Mouse (Mus musculus): ENCODE results near the gene Tex52. TPM values are rescaled to one million over a fixed set of nuclear protein-coding genes. Genes with fewer than 3 reads are reported as not detected.

The Tex52 gene
- polyA plus RNA-seq, 1 experiment from 2014 or later = not detected

GRCm38 (mm10) chr6:128416169-128416568 is 40.9 kb downstream of the Tex52 start:
- no peak overlapping the region for H3K9ac ChIP-seq (ENCODE audit: low read length)
- no peaks in the 10 kb centered on the region for H3K27me3 ChIP-seq (replicated peaks; ENCODE audit: control insufficient read depth, insufficient read depth, low read length)
- no peak overlapping the region for H3K4me2 ChIP-seq (ENCODE audit: low read length)
- ATAC-seq (replicated peaks; ENCODE audit: low FRiP score, low TSS enrichment, low read depth) = no peak
- 85% methylated on average over 5 of the region's 5 CpGs for WGBS
- H3K36me3 ChIP-seq (ENCODE audit: control insufficient read depth, insufficient read depth, low read length) = peaks cover 32% of the 10 kb centered on the region
- no peak overlapping the region for H3K27ac ChIP-seq (ENCODE audit: low read depth)
- DNase-seq (ENCODE audit: low spot score) = no peak
- H3K4me1 ChIP-seq (replicated peaks; ENCODE audit: control insufficient read depth, insufficient read depth, low read length) = no peaks in the 10 kb centered on the region
- H3K9me3 ChIP-seq (ENCODE audit: control insufficient read depth, low read length) = no peaks in the 10 kb centered on the region
- no peak overlapping the region for H3K4me3 ChIP-seq (ENCODE audit: low read depth, low read length)

GRCm38 (mm10) chr6:128418076-128418475 is 42.8 kb downstream of the Tex52 start:
- no peak overlapping the region for H3K4me3 ChIP-seq (ENCODE audit: low read depth, low read length)
- WGBS = 89% methylated on average over 1 of the region's 1 CpGs
- no peaks in the 10 kb centered on the region for H3K9me3 ChIP-seq (ENCODE audit: control insufficient read depth, low read length)
- H3K9ac ChIP-seq (ENCODE audit: low read length) = no peak overlapping the region
- H3K27me3 ChIP-seq (replicated peaks; ENCODE audit: control insufficient read depth, insufficient read depth, low read length) = no peaks in the 10 kb centered on the region
- ATAC-seq (replicated peaks; ENCODE audit: low FRiP score, low TSS enrichment, low read depth) = no peak
- H3K4me2 ChIP-seq (ENCODE audit: low read length) = no peak overlapping the region
- H3K4me1 ChIP-seq (replicated peaks; ENCODE audit: control insufficient read depth, insufficient read depth, low read length) = no peaks in the 10 kb centered on the region
- H3K36me3 ChIP-seq (ENCODE audit: control insufficient read depth, insufficient read depth, low read length) = peaks cover 13% of the 10 kb centered on the region
- no peak for DNase-seq (ENCODE audit: low spot score)
- H3K27ac ChIP-seq (ENCODE audit: low read depth) = no peak overlapping the region

- Histone ChIP-seq H3K27me3 (replicated peaks; ENCODE audit: control insufficient read depth, insufficient read depth, low read length) (no peaks in the 10 kb centered on the region), H3K9me3 (ENCODE audit: control insufficient read depth, low read length) (no peaks in the 10 kb centered on the region), H3K4me1 (replicated peaks; ENCODE audit: control insufficient read depth, insufficient read depth, low read length) (0 out of 2 replicates have a peak, but pooled peaks cover 3% of the 10 kb centered on the region), H3K4me3 (ENCODE audit: low read depth, low read length) (no peak overlapping the region), H3K9ac (ENCODE audit: low read length) (no peak overlapping the region), H3K36me3 (ENCODE audit: control insufficient read depth, insufficient read depth, low read length) (peaks cover 5% of the 10 kb centered on the region; the same call in 1 of the 2 replicates), H3K27ac (ENCODE audit: low read depth) (0 out of 2 replicates have a peak overlapping the region, but pooled peaks have one; percentile 22), H3K4me2 (ENCODE audit: low read length) (no peak overlapping the region)
- no peak for ATAC-seq (replicated peaks; ENCODE audit: low FRiP score, low TSS enrichment, low read depth)
- WGBS = 74% methylated on average over 2 of the region's 2 CpGs
- DNase-seq (ENCODE audit: low spot score) = no peak
Observed at GRCm38 (mm10) chr6:128421036-128421435, 45.8 kb downstream of the Tex52 start.

GRCm38 (mm10) chr6:128421480-128421879 is 46.2 kb downstream of the Tex52 start:
- no peak overlapping the region for H3K4me3 ChIP-seq (ENCODE audit: low read depth, low read length)
- H3K9me3 ChIP-seq (ENCODE audit: control insufficient read depth, low read length) = no peaks in the 10 kb centered on the region
- no peak for DNase-seq (ENCODE audit: low spot score)
- 0 out of 2 replicates have a peak, but pooled peaks cover 3% of the 10 kb centered on the region for H3K4me1 ChIP-seq (replicated peaks; ENCODE audit: control insufficient read depth, insufficient read depth, low read length)
- no peaks in the 10 kb centered on the region for H3K27me3 ChIP-seq (replicated peaks; ENCODE audit: control insufficient read depth, insufficient read depth, low read length)
- no peak for ATAC-seq (replicated peaks; ENCODE audit: low FRiP score, low TSS enrichment, low read depth)
- peaks cover 5% of the 10 kb centered on the region; the same call in 1 of the 2 replicates for H3K36me3 ChIP-seq (ENCODE audit: control insufficient read depth, insufficient read depth, low read length)
- no peak overlapping the region for H3K4me2 ChIP-seq (ENCODE audit: low read length)
- H3K27ac ChIP-seq (ENCODE audit: low read depth) = no peak overlapping the region
- no peak overlapping the region for H3K9ac ChIP-seq (ENCODE audit: low read length)
- 91% methylated on average over 3 of the region's 3 CpGs for WGBS

GRCm38 (mm10) chr6:128423496-128424268 is 48.4 kb downstream of the Tex52 start:
- Histone ChIP-seq H3K36me3 (ENCODE audit: control insufficient read depth, insufficient read depth, low read length) (peaks cover 16% of the 10 kb centered on the region; the same call in 1 of the 2 replicates), H3K9me3 (ENCODE audit: control insufficient read depth, low read length) (no peaks in the 10 kb centered on the region), H3K27me3 (replicated peaks; ENCODE audit: control insufficient read depth, insufficient read depth, low read length) (no peaks in the 10 kb centered on the region), H3K4me3 (ENCODE audit: low read depth, low read length) (peak overlapping the region; percentile 73), H3K4me1 (replicated peaks; ENCODE audit: control insufficient read depth, insufficient read depth, low read length) (0 out of 2 replicates have a peak, but pooled peaks cover 3% of the 10 kb centered on the region), H3K4me2 (ENCODE audit: low read length) (peak overlapping the region; percentile 72), H3K9ac (ENCODE audit: low read length) (peak overlapping the region; percentile 69), H3K27ac (ENCODE audit: low read depth) (peak overlapping the region; percentile 93)
- no peak for DNase-seq (ENCODE audit: low spot score)
- 38% methylated on average over 15 of the region's 16 CpGs for WGBS
- ATAC-seq (replicated peaks; ENCODE audit: low FRiP score, low TSS enrichment, low read depth) = no peak

- peaks cover 24% of the 10 kb centered on the region for H3K36me3 ChIP-seq (ENCODE audit: control insufficient read depth, insufficient read depth, low read length)
- peak within 1 kb of the TSS; percentile 69 for H3K9ac ChIP-seq (ENCODE audit: low read length)
- DNase-seq (ENCODE audit: low spot score) (peak; percentile 98), ATAC-seq (replicated peaks; ENCODE audit: low FRiP score, low TSS enrichment, low read depth) (peak; percentile 92)
- H3K27me3 ChIP-seq (replicated peaks; ENCODE audit: control insufficient read depth, insufficient read depth, low read length) = no peaks in the 10 kb centered on the region
- H3K9me3 ChIP-seq (ENCODE audit: control insufficient read depth, low read length) = no peaks in the 10 kb centered on the region
- peak within 1 kb of the TSS; percentile 93 for H3K27ac ChIP-seq (ENCODE audit: low read depth)
- under 1% methylated on average over 42 of the region's 42 CpGs for WGBS
- H3K4me3 ChIP-seq (ENCODE audit: low read depth, low read length) = peak within 1 kb of the TSS; percentile 73
- peak within 1 kb of the TSS; percentile 72 for H3K4me2 ChIP-seq (ENCODE audit: low read length)
- H3K4me1 ChIP-seq (replicated peaks; ENCODE audit: control insufficient read depth, insufficient read depth, low read length) = 0 out of 2 replicates have a peak, but pooled peaks cover 3% of the 10 kb centered on the region
Observed at GRCm38 (mm10) chr6:128424269-128425019, 49.2 kb downstream of the Tex52 start, which contains the start of gene Itfg2. Itfg2 (minus strand) TSS chr6:128424931.

- H3K4me2 ChIP-seq (ENCODE audit: low read length) = peak overlapping the region; percentile 72
- peak overlapping the region; percentile 73 for H3K4me3 ChIP-seq (ENCODE audit: low read depth, low read length)
- DNase-seq (ENCODE audit: low spot score) (no peak), ATAC-seq (replicated peaks; ENCODE audit: low FRiP score, low TSS enrichment, low read depth) (no peak)
- 0 out of 2 replicates have a peak, but pooled peaks cover 3% of the 10 kb centered on the region for H3K4me1 ChIP-seq (replicated peaks; ENCODE audit: control insufficient read depth, insufficient read depth, low read length)
- peaks cover 30% of the 10 kb centered on the region for H3K36me3 ChIP-seq (ENCODE audit: control insufficient read depth, insufficient read depth, low read length)
- no peaks in the 10 kb centered on the region for H3K9me3 ChIP-seq (ENCODE audit: control insufficient read depth, low read length)
- peak overlapping the region; percentile 93 for H3K27ac ChIP-seq (ENCODE audit: low read depth)
- no peaks in the 10 kb centered on the region for H3K27me3 ChIP-seq (replicated peaks; ENCODE audit: control insufficient read depth, insufficient read depth, low read length)
- WGBS = 21% methylated on average over 9 of the region's 9 CpGs
- peak overlapping the region; percentile 69 for H3K9ac ChIP-seq (ENCODE audit: low read length)
Observed at GRCm38 (mm10) chr6:128425046-128425445, 49.8 kb downstream of the Tex52 start.

- no peak overlapping the region for H3K4me2 ChIP-seq (ENCODE audit: low read length)
- 90% methylated on average over 5 of the region's 5 CpGs for WGBS
- no peak overlapping the region for H3K4me3 ChIP-seq (ENCODE audit: low read depth, low read length)
- peaks cover 49% of the 10 kb centered on the region for H3K36me3 ChIP-seq (ENCODE audit: control insufficient read depth, insufficient read depth, low read length)
- 0 out of 2 replicates have a peak, but pooled peaks cover 3% of the 10 kb centered on the region for H3K4me1 ChIP-seq (replicated peaks; ENCODE audit: control insufficient read depth, insufficient read depth, low read length)
- no peaks in the 10 kb centered on the region for H3K27me3 ChIP-seq (replicated peaks; ENCODE audit: control insufficient read depth, insufficient read depth, low read length)
- DNase-seq (ENCODE audit: low spot score) (no peak), ATAC-seq (replicated peaks; ENCODE audit: low FRiP score, low TSS enrichment, low read depth) (no peak)
- H3K27ac ChIP-seq (ENCODE audit: low read depth) = no peak overlapping the region
- H3K9ac ChIP-seq (ENCODE audit: low read length) = no peak overlapping the region
- no peaks in the 10 kb centered on the region for H3K9me3 ChIP-seq (ENCODE audit: control insufficient read depth, low read length)
Observed at GRCm38 (mm10) chr6:128427571-128427970, 52.3 kb downstream of the Tex52 start.

All from intestine, embryonic 14.5 days (tissue).